Mouse (Mus musculus): ENCODE data around the gene Gm17571.

- TF ChIP-seq CTCF (IDR thresholded peaks at IDR 0.05) (no peak), POLR2A (IDR thresholded peaks at IDR 0.05; ENCODE audit: insufficient read depth, low read depth, low read length) (no peak)
Observed at GRCm38 (mm10) chr9:13414230-13414766, 32.3 kb downstream of the Gm17571 start.
